Mouse (Mus musculus): ENCODE results near the gene Crebl2.

GRCm38 (mm10) chr6:134789100-134789499, 40.9 kb upstream of the Crebl2 start:
- no peak for TF ChIP-seq CTCF (IDR thresholded peaks at IDR 0.05; ENCODE audit: extremely low read depth, insufficient read depth, insufficient read length, insufficient replicate concordance)
- TF ChIP-seq POLR2A (IDR thresholded peaks at IDR 0.05; ENCODE audit: low read depth, low read length), result no peak

Data from spleen, adult 2 months (tissue).